Mouse (Mus musculus): ENCODE results near the gene Galnt3.
A peak's percentile ranks its signal among the peaks of the same experiment; 100 is the strongest.

Galnt3 gene

DNA sequence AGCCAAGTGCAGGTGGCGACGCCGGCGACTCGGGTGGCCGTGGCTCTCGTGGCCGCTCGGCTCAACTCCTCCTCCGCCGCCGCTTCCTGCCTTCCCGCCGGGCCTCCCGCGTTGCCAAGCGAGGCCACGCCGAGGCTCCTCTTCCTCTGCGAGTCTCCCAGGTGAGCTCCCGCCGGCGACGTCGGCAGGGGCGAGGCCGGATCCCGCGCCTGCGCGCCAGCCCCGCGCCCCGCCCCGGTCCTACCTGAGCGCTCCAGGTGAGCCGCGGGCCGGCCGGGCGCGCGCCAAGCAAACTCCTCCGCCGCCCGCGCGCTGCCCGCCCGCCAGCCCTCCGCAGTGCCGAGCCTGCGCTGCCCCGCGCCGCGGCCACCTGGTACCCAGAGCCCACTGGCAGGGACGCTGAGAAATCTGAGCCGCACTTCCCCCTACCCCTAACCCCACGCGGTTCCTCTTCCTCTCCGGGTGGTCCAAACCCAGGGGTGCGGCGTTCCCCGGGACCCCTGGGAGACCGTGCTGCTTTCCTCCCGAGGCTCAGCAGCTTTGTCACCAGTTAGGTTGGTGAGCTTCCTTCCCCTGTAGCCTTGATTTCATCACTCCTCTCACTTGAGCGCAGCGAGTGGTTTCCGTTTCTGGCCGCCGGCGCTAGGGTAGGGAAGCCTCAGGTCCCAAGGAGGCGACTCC is at the start of gene Galnt3:
TSS of gene Galnt3 (minus strand) at position 404 of the 681 bp plus-strand sequence.
- DNase-seq: no peak

DNA sequence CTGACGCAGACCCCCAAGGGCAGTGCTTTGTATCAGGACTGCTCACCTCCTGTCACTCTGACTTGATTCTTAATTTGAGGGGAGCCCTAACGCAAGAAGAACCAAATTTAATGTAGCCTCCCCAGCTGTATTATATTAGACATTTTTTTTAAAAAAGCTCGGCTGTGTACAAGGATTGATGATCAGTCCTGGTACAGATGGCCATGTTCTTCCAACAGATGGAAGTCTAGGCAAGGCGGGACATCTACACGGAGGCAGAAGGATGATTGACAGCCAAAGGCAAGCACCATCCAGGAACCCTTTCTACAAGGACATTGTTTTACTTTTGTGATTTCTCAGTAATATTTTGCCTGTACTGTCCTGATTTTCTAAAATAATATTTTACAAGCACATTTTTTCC is 48.3 kb upstream of the Galnt3 start:
- no peak for DNase-seq

DNA sequence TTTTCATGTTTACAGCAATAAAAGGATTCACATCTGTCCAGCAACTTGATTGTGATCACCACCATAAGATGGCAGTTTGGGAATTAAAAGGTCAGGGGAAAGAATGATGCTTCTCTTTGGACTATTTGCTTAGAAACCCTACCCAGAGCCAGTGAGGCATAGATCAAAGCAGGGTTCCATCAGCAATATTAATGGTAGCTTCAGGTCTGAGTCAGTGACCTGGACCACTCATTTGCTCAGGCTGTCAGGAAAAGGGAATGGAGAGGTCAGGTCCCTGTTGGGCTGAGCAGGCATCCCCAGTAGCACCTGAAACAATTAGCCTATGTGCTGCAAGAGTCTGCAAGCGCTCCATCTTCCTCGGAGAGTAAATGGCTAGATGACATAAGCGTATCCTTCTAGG is 46.8 kb upstream of the Galnt3 start:
- DNase-seq: peak; percentile 64

DNA sequence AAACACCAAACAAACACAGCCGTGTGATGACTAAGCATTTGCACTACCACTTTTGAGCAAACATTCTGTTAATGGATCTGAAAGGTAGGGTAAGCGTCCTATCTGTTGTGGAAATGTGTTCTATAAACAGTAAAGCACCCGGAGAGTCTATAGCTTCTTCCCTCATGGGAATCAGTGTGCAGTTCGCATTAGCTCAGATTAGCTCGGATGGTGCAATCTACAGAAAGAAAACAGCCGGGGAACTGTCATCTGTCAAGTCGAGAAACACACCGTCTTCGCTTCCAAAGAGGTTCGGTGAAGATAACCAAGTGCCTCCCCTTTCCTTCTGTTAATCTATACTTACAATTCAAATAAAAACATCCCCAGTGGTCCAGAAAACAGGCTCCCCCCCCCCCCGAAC is 45.9 kb upstream of the Galnt3 start:
- no peak for DNase-seq

DNA sequence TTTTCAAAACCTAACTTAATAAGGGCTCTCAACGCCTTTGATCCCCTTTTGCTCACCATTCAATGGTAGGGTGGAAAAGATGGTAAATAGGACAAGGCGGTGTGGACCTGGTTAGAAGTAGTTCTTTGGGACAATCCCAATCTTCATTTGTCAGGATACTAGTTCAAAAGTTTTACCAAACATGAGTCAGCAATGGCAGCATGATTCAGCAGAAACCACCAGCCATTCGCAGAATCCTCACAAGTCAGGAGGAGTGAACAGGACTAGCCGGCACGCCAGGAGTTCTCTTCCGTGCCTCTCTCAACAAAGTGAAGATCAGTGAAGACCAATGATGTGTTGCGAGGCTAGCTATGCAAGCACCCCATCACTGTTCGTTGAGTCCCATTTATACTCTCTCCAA is 40.2 kb upstream of the Galnt3 start:
- peak; percentile 62 for DNase-seq

DNA sequence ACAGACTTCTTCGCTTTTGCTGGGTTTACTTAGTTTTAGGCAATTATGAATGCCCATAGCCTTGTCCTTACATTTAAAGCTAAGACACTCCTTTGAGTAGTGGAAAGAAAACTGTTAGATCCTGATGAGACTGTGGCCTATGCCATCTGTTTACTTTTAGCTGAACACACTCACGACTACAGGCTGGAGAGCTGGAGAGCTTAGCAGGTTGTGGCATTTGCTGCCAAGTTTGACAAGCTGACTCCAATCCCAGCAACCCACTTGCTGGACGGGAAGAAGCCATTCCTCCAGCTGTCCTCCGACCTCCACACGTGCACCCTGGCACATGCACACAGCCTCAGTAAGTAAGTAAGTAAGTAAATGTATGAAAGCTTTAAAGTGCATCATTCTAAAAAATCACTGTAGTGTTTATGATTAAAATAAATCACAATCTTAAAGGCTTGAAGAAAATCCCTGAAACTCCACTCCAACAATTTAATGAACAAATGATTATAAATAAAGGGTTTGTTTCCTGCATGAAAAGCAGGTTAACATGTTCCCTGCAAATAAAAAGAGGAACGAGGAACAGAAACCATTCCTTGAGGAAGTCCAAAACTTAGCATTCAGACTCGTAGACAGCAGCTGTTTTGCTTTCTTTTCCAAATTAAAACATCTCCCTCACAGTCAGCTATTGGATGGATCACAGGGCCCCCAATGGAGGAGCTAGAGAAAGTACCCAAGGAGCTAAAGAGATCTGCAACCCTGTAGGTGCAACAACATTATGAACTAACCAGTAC is 33.5 kb upstream of the Galnt3 start:
- peak; percentile 70 for DNase-seq

DNA sequence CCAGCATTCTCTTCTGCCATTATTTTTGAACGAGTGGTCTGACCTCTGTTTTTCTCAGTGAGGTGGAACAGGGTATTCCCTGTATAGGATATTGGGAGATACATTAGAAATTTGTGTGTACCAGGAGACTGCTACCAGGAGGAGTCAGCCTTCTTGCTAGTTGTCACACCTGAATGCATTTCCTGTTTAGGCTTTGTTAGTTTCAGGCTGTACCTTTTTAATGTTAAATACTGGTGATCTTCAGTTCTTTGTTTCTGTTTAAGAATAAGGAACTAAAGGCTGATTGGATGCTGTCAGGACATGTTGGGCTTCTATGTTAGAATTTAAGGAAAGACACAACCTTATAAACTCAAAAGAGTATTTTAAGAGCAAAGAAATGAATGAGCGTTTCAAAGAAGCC is 26.6 kb upstream of the Galnt3 start:
- no peak for DNase-seq

DNA sequence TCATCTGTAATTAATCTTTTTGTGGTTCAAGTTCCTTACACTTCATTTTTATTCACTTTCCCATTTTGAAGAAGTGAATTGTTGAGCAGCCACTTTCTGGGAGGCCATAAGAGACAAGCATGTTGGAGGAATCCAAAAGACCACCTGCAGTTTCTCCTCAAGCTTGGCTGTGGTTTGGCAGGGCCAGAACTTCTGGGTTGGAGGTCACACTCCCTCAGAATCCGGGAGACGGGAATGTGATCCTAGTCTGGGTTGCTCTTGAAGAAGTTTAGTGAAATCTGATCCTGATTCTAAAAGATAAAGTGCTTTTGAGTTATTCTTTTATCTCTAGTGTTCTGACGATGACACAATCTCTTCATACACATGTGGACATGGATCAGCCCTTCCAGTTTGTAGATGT is 25.7 kb upstream of the Galnt3 start:
- DNase-seq: no peak

DNA sequence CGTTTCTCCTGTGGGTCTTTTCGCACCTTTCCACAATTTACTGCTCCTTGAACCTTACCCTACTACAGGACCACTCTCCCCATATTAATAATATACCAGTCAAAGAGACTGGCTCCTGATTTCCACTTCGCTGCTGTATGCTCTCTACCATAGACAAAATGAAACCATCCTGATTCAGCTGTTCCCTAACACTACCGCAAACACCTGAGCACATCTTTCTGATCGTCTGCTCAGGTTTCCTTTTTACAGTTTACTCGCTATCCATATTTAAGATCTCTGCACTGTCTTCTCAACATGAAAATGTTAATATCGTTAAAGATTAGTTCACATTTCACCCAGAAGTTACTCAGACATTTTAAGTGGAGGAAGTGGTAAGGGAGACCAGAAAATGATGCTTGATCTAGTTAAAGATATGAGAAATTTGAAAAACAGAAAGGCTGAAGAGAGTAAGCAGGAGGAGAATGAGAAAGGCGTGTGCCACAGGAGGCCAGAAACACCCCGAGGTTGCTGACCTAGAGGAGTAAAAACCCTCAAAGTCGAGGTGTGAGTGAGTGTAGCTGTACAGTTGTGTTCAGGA is 23.9 kb upstream of the Galnt3 start:
- no peak for DNase-seq

DNA sequence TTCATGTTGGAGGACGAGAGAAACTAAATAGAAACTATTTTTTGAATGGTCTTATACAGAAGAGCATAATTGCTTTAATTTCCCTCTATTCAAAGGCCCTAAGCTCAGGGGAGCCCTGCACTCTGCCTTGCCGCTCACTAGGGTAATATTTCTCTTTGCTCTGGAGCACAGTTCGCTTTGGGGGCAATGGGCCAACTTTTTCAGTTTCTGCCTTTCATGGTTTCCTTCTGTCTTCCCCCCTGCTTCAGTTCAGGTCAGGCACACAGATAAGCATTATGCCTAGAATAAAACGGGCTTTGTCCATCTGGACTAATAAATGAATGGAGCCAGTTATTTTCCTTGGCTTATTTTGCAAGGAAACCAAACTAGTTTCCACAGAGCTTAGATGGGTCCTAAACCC is 21.7 kb upstream of the Galnt3 start:
- no peak for DNase-seq

DNA sequence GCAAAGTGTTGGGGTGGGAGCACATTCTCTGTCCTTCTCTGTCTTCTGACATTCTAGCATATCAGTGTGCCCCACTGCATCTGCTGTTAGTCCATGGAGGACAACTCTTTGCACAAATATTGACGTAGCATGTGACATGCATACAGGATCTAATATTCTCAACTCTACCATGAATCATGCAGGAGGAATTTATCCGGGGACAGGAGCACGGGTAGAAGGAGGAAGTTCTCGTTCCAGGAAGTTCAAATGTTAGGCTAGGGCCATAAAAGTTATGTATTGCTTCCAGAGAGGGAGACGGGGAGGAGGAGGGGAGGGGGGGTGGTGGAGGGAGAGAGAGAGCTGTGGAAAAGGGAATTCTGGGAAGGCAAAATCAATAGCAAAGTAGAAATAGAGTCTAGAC is 20.0 kb upstream of the Galnt3 start:
- no peak for DNase-seq

DNA sequence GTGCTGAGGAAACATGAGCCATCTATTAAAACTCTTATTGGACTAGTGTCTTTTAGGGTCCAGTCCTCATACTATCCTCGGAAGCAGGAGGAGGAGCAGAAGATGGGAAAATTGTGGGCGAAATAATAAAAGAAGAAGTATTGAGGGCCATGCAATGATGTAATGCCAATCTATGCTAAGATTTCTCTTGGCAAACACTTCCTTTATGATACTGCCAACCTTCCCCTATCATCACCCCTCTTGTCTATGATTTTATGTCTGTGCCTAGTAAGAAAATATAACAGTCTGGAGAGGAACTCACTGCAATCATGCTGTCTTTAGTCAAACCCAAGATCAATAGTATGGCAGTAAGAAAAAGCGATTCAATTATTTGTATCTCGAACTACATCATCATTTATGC is 18.5 kb upstream of the Galnt3 start:
- no peak for DNase-seq

DNA sequence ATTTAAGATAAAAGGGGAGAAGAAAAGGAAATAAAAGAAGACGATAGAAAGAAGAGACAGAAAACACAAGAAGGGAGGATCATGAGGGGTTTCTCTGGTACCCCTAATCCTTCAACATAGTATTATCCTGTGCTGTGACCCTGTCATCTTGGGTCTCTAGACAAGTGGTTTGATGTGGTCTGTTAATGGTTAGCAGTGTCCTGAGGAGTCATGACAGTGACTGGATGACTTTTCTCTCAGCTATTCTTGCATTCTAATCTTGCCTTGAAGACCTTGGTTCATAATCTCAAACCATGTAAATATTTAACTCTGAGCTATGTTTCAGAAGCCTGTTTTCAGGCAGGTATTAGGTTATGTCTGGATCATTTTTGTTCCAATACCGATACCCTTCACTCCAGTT is 17.9 kb upstream of the Galnt3 start:
- DNase-seq: no peak

DNA sequence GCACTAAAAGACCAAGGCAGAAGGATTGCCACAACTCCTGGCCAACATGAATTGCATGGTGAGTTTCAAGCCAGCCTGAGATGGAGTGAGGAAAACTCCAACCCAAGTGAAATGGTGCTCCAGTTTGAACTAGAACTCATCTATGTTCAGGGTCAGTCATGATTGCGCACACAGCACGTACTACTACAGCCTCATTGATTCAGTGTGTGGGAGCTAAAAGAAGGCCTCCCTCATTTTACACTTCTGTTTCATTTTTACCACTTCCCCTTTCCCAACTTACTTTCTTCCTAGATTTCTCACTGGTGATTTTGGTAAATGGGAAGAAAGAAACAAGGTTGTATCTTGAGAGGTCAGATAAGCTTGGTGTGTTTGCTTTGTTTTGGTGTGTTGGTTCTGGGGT is 17.5 kb upstream of the Galnt3 start:
- no peak for DNase-seq

DNA sequence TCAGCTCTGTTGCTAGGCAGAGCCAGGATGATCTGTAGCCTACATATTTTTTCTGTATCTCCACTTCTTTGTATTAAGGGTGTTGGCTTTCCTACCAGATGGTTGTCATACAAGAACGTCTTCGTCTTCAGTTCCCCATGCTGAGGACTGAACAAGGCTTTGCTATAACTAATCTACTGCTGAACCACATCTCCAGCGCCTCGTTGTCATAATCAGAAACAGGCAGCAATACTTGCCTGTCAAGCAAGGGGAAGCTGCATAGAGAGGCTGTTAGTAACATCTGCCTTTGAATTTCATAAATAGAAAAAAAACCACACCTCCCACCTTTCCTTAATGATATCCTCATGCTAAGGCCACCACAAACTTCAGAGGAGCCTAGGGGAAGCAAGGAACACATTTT is 15.5 kb upstream of the Galnt3 start:
- DNase-seq: no peak

DNA sequence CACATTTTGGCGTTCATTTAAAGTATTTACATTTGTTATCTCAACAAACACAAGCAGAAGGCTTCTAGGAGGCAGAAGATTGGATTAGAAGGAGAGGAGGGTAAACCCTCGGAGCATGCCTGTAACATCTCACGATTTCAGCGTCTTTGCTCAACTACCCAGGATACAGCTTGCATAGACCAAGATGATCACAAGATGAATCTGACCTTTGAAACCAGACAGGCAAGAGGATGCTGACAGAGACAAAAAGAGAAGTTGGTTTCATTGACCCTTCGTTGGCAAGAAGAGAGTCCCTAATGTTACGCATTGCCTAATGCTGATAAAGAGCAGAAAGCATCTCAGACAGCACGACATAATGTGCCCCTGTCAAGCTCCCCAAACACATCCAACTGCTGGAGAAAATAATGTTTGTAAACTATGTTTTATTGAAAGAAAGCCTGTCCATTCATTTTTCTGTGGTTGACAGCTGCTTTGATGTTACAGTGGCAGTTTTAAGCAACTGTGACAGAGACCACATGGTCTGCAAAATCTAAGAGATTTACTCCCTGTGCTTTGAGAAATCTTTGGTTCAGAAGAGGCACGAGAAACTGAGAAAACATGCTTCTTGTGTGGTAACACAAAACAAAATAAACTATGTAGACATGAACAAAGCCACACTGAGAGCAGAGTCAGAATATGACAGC is 7.2 kb upstream of the Galnt3 start:
- DNase-seq: no peak

DNA sequence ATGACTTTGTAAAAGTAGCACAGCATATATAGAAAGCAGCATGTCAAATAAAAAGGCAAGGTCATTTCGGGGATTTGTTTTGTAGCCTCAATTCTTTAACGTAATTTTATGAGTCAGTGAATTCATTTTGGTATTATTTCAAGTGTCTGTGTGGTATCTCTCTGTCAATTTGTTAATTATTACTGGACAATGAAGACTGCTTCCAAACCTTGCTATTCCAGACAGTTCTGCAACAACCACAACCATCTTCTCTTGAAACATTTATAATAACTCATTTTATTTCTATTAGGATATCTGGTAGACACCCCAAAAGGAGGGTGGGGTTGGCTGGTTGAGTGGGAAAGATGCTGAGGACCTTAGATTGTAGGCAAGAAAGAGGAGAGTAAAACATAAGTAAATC is 4.1 kb upstream of the Galnt3 start:
- no peak for DNase-seq

DNA sequence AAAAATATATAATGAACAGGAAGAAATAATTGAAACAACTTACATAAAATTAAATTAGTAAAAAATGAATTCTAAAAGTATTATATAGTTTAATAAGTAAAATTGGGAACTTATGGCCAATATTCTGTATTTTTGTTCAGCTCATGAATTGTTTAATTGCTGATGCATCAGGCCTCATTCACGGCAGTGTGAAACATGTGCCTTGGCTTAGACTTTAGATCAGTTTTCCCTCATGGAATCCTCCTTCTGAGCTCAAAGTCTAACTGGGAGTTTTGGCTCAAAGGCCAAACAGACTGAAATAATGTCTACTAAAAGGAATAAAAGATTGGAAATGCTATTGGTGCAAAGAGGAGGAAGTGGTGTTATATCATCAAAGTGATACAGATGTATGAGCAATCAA is 2.7 kb upstream of the Galnt3 start:
- no peak for DNase-seq

DNA sequence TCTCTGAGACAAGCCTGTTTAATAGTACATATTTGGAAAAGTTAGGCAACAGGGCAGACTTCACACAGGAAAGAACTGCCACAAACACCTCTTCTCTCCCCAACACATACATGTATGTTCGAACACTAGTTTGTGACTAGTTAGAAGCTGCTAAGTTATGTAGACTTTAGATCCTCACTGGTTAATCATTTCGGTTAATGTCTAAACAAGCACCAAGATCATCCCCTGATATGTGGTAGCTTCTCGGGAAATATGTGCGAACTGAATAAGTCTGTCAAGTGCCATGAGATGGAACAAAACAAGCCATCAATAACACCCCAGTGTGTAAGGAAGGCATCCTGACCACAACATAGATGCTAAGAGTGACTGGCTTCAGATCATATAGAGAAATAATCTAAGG is 2.1 kb upstream of the Galnt3 start:
- no peak for DNase-seq

DNA sequence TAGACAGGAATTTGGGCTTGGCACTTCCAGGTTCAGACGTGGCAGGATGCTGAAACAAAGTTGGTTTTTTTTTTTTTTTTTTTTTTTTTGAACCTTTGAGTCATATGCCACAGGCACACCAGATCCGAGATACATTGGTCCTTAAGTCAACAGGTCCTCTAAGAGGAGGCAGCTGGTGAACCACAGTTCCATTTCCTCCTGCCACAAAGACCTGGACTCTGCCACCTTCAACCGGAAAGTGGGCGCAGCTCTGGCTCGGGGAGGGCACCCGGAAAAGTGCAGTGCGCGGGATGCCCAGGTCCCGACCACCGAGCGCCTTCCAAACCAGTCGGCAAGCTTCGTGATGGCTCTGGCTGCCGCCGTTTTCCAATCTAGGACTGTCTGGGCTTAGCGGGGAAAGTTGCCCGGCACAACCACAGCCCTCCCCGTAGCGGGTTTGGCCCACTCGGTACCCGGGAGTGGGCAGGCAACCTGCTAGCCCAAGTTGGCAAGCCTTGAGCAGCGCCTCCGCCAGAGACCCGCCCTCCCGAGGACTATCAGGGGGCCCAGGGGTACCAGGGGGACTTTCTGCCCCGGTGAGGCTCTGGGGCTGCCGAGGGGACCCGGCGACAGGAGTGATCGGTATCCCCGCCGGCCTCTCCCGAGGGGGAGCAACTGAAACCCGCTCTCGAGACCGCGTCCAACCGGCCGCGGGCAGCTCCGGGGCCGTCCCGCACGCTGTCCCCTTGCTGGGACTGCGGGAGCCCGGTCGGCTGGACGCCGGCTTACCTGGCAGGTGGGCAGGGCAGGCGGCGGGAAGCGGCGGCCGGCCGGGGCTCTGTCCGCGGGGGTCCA is 821 bp downstream of the Galnt3 start:
- no peak for DNase-seq

DNA sequence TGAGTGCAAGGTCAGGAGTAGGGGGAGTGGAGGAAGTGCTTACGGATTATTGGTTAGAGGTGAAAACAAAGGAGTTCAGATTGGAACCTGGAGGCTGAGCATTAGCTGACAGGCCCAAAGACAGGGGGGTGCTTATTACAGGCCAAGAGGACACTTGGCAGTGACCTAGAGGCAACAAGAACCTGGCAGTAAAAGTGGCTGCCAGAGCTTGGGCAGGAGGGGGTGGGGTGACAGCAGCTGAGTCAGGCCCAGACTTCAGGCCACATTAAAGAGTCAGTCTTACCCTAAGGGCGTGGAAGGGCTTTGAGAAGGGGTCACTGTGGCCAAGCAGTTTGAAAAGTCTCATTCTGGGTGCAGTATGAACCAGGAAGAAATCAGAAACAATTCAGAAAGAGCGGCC is 7.1 kb downstream of the Galnt3 start:
- no peak for DNase-seq

DNA sequence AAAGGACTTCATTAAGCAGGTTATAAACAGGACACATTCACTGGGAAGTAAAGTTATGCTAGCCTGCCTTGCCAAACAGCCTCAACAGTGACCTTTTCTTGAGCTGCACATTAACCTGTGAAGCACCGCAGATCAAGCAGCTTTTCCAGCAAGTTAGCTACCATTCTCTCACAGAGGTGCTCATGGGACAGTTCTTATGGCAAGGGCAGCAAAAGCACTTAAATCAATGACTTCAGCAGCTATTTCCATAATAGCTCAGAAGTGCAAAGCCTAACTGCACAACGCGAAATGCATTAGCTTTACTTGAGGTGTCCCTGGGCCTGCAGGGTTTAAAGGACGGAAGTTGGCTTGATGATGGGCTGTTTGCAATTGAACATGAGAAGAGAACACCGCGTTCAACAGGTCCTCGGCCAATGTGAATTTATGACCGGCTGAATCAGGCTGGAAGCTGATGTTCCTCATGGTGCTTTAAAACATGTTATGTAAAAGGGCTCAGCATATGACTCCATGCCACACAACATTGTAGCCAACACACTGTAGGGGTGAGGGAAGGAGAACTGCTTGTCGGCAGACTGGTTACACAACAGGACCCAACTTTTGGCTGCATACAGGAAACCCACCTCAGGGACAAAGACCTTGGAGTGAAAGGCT is 16.8 kb downstream of the Galnt3 start:
- DNase-seq: peak; percentile 76
